Mouse (Mus musculus) left cerebral cortex, adult 9 months (tissue): Measurements from ENCODE around the gene Hacd3.
A peak's percentile ranks its signal among the peaks of the same experiment; 100 is the strongest.
"Not testable (repeated sequence)": the region's sequence is repeated elsewhere in the genome, so short reads cannot be mapped to it uniquely, and the experiment has no call there.

Experiments used
- DNase-seq, 2 experiments: peaks; one replicate each; pipeline ENCODE4 v3.0.0; 2022; ENCODE audit warnings: low spot score in 2 of 2

Hacd3 gene

DNA sequence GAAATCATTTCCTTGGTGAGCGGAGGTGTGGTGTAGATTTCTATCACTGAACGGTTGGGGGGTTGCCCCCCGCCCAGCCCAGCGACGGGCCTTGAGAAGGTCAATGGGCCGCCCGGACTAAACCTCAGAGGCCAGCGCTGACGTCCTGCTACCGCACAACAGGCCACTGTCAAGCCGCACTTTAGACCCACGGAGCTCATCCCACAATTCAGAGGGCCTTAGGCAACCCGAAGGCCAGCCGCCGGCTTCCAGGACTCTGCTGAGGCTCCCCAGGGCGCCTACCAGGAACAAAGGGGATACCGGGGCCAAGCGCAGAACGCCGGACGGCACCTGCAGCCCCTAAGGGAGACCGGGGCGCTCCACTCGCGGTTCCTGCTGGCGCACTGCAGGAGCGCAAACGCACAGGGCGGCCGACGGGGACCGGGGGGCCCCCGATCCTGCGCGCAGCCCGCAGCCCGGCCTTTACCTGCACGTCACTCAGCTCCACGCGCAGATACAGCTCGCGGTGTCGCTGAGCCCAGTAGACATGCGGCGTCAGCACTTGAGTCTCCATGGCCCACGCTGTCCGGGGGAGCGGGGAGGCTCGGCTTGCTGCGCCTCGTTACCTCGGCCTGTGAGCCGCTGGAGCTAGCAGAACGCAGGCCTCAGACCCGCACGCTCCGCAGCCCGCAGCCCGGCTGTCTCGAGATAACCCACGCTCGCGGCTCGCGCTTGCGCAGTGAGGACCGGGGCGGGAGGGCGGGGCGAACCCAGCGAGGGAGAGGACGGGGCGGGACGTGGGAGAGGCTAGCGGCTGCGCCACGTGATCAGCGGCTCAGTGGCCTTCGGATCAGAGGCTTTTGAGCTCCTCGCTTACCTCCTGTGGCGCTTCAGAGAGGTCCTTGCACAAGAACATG, at the start of gene Hacd3:
Gene Hacd3, minus strand, starts transcription at position 703 of the 896 bp plus-strand sequence.
- DNase-seq: peak; percentile 73 to 86

DNA sequence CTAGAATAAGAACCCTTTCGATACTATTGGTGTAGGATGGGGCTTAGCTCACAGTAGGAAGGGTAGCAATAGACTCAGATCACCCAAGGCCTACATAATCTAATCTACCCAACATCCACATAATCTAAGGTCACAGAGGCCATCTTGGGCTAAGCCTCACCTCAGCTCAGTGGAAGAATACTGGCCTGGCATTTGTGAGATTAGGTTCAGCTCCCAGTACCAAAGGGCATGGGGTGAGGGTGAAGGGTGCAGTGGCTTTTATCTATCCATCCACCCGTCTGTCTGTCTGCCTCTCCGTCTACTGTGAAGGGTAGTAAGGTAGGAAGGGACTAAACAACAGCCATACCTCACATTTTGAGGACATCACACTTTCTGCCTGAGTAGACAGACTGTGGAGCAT, 49.1 kb upstream of the Hacd3 start:
- no peak for DNase-seq

DNA sequence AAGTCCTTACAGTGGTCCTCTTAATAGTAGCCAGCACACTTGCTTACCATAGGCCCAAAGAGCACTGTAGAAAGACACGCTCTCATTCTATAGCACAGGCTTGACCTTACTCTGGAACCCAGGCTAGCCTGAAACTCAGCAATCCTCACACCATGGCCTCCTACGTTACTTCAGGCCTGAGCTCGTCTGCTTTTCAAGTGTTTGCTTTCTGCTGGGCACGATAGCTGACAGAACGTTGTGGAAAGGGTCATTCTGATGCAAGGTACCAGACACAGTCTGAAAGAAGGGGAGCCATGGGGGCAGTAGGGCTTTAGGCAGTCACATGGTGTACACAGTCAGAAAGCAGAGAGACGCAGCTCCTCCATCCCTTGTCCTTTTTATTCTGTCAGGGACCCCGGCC, 42.8 kb upstream of the Hacd3 start:
- DNase-seq: no peak

DNA sequence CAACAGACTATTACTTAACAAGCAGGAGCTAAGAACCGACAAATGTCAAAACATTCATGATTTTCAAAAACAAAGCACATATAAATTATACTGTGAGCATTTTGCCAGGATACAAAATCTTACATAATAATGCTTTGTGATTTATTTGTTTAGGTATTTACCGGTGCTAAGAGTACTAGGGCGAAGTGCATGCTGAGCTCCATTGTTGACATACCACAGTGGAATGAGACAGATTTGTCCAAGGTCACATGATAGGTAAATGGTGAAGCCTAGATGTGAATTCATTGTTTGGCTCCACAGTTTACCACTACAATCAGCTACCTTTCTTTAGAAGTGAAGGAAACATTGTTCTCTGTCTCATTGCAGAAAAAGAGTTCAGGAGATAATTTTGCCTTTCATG, 29.5 kb upstream of the Hacd3 start:
- no peak for DNase-seq

DNA sequence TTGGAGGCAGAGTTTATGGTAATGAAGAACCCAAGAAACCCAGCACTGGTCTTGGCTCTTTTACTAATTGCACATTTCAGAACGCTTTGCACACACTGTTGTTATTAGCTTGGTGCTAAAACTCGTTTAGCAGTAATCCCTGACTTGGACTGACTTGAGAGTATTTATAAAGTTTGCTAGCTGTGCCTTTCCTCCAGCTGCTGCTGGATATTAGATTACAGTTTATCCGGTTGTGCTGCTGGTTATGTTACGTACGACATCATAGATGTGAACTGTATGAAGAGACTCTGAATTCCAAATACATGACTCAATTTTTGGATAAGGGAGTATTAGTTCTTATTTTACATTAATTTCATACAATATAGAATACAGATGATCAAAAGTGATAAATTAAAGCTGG, 27.9 kb upstream of the Hacd3 start:
- DNase-seq: no peak

DNA sequence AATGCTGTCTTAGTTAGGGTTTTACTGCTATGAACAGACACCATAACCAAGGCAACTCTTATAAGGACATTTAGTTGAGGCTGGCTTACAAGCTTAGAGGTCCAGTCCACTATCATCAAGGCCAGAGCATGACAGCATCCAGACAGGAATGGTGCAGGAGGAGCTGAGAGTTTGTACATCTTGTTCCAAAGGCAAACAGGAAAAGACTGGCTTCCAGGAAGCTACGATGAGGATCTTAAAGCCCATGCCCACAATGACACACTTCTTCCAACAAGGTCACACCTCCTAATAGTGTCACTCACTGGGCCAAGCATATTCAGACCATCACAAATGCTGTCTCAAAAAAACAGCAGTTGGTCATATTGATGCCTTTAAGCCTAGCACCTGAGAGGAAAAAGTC, 25.5 kb upstream of the Hacd3 start:
- no peak for DNase-seq

DNA sequence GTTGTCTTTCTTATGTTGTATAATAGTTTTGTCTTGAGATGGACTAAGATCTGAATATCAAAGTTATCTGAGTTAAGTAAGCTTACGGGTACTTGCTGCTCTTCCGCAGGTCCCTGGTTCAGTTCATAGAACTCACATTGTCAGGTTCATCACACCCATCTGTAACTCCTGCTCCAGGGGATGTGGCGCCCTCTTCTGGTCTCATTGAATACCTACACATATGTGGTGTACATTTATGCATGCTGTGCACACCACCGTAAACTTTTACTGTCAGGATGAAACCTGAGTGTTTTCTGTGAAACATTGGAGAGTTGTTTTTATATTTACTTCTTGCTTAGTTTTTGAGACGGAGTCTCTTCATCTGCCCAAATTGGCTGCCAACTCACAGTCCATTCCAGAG, 19.9 kb upstream of the Hacd3 start:
- DNase-seq: no peak

DNA sequence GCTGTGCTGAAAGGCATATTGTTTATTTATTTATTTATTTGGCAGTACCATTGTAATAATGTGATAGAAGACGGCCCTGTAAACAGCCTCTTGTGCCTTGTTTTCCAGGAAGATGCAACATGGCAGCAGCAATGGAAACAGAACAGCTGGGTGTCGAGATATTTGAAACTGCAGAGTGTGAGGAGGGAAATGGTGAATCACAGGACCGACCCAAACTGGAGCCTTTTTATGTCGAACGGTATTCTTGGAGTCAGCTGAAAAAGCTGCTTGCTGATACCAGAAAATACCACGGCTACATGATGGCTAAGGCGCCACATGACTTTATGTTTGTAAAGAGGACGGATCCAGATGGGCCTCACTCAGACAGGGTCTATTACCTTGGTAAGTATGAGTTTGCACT, 15.4 kb upstream of the Hacd3 start:
- DNase-seq: no peak

DNA sequence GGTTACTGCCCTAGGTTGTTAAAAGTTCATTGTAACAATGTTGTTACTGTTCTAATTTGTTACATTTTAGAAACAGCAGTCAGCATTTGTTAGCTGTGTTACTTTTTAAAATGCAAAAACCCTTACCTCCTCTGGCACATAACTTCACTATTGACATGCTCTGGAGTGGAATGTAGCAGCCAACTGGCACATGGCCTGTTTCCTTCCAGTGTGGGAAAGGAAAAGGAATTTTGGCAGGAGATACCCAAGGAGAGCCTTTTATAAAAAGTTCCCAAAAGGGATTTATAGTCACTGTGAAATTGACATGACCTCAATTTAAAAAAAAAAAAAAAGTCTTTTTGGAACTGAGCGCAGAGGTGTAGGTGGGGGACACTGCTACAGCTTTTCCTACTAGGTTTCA, 15.0 kb upstream of the Hacd3 start:
- no peak for DNase-seq

DNA sequence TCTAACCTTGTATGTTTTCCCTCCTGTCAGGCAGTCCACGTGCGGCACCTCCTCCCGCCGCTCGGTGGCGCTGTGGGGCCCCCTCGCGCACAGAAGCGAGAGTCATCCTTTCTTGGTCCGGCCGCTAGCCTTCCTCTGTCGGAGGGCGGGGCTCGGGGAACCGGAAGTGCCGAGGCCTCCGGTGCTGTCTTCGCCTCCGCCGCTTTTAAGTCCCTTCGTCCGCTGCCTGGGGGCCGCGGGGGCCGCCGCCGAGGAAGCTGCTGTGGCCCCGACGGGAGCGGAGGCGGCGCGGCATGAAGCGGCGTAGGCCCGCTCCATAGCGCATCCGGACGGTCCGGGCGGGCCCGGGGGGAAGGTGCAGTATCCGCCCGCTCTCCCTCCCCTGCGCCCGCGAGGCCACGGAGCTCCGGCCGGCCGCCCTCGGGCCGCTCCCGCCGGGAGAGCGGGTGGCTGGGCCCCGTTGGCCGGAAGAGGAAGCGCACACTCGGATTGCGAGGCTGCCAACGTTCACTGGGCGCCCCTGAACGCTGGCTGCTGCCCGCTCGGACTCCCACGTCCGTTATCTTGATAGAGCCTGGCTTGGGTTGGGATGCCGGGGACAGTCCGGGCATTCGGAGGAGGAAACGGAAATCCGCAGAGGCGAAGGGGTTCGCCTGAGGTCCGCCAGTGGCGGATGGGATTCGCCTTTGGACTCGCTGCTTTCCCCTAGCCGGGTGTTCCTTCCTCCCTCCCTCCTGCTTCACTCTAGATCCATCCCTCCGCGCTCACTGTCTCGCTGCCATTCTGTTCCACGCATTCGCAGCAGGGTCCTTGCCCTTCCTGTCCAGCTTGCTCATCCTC, 11.0 kb upstream of the Hacd3 start, which contains the start of gene Dpp8:
Gene Dpp8, plus strand, starts transcription at position 146 of the 840 bp plus-strand sequence.
- peak; percentile 73 to 95 for DNase-seq

DNA sequence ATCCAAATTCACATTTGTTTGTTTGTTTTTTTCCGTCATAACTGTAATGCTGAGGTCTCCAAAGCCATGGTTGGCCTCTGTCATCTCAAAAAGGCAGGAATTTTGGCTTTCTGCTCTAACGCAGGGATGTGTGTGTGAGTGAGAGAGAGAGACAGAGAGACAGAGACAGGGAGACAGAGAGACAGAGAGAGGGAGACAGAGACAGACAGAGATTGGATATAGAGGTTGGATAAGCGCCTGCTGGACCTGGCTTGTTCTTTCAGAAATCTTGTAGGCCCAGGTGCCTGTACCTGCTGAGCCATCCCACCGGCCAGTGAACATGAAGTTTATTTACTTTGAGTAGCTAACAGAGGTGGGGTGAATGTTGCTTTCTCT, 10.4 kb upstream of the Hacd3 start:
- DNase-seq: no peak

DNA sequence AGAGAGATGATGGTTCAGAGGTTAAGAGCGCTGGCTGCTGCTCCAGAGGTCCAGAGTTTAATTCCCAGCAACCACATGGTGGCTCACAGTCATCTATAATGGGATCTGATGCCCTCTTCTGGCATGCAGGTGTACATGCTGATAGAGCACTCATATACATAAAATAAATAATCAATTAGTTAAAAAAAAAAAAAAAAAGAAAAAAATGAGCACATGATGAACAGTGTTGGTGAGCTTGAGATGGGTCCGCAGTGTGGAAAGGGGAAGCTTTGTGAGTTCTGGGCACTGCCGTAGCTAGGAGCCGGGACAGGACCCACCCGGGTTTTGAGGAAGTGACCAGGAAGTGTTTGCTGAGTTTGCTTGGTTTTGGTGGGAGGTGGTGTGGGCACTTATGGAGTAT, 9.9 kb upstream of the Hacd3 start:
- not testable (repeated sequence) for DNase-seq

DNA sequence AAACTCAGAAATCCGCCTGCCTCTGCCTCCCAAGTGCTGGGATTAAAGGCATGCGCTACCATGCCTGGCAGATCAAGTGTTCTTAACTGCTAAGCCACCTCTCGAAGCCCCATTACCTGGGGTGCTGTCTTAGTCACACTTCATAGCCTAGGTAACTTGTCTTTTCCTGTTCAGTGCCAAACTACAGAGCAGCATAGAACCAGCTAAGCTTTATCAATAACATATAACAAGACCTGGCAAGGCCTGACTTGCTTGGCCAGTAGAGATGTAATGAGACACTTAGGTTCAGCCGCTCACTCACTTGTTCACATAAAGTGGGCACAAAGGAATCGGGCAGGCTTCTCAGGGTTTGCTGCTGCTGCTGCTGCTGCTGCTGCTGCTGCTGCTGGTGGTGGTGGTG, 6.8 kb upstream of the Hacd3 start:
- DNase-seq: no peak

DNA sequence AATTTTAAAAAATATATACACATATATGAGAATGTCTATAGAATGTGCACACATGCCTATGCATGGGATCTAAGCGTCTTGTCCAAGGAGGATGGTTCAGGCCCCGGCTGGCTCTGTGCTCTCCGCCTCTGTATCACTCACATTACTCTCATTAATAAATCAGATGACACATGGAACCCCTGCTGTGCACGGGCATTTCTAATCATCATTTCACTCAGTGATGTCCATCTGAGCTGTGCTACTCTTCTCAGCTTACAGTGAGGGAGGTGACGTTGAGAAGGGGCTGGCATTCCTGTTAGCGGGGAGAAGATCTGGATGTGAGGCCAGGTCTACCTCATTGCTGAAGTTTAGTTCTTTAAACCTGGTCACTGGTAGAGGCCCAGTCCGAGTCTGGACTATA, 5.7 kb upstream of the Hacd3 start:
- no peak for DNase-seq

DNA sequence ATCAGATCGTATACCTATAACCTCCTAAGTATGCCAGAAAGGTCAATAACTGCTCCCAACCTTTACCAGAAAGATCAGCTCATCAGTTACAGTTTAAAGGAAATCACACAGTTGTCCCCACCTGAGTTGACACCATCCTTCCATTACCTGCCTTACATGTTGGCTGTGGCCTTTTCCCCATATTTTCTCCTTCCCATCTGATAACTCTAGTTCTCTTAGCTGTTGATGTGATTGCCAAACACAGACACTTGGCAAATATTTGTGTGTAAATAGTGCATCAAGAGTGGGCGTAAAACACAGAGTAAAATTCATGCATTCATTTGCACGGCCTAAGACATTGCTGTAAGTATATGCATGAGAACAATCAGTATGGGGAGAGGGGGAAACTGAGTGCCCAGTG, 2.0 kb upstream of the Hacd3 start:
- no peak for DNase-seq

DNA sequence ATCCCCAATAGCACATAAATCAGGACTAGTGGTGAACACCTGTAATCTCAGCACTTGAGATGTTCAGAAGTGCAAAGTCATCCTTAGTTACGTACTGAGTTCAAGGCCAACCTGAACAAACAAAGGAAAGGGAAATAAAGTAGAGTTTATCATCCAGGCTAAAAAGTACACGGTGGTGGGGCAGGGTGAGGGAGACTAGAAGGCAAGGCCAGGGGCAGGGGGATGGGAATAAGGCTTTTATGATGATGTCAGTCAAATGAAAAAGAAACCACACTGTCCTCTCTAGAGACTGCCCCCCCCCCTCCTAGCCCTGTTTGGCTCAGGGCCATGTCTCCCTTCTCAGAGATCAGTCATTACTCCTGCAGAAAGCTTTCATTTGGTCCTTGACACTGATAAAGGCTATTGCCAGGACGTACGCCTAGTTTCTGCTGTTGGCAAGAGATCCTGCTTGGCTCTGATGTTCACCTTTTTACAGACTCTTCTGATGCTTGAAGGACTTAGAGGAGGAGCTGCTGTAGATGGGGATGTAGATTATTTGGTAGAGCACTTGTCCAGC, 1.2 kb upstream of the Hacd3 start:
- no peak for DNase-seq

DNA sequence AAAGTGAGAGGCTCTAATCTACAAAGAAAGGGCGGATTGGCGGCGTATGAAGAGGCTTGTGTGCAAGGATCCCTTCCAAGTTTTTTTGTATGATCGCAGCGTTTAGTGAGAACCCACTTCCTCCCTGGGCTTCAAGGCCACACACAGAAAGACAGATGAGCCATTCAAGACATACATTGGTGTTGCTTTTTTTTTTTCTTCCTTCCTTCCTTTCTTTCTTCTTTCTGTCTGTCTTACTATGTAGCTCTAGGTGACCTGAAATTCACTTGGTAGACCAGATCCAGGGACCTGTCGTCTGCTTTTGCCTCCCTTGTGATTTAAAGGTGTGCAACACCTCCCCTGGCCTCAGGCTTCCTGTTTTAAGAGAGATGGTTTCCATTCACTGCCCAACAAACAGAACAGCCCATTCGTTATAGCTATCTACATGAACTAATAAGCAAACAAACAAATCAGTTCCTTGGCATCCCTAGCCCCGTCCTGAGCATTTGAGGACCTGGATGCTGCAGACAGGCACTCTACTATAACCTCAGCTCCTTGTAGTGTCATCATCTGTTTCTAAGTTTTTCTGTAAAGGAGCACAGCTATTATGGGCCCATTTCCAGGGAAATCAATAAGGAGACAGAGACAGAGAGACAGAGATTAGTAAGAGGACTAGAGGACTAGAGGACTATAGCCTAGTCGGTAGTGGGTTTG, 540 bp upstream of the Hacd3 start:
- DNase-seq: no peak

DNA sequence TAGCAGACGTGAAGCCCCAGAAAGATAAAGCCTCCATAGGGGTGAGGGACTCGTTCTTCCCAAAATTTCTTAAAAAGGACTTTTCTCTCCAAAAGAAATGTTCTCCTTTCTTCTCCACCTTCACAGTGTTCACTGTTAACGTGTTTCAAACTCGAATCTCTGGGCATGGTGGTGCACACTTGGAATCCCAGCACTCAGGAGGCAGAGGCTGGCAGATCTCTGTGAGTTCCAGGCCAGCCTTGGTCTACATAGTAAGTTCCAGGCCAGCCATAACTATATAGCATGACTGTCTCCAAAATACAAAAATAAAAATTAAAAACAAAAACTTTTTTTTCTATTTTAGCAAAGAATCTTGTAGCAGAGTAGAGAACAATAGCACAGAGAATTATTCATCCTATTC, 1.4 kb downstream of the Hacd3 start:
- no peak for DNase-seq

DNA sequence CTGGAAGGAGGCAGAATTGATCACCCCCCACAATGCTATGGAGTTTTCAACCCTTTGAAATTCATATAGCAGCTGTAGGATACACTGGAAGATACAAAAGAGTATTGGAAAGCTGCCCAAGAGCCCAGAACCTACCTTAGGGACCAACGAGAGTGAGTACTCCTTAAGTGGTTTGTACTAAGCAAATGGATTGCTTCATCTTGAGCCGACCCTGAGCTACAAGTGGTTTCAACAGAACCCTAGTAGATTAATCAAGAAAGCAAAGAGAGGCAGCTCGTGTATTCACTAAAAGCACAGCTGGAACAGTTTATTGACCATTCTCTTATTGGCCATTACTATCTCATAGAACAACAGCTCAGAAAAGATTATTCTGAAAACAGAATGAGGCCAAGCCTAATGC, 2.3 kb downstream of the Hacd3 start:
- DNase-seq: no peak

DNA sequence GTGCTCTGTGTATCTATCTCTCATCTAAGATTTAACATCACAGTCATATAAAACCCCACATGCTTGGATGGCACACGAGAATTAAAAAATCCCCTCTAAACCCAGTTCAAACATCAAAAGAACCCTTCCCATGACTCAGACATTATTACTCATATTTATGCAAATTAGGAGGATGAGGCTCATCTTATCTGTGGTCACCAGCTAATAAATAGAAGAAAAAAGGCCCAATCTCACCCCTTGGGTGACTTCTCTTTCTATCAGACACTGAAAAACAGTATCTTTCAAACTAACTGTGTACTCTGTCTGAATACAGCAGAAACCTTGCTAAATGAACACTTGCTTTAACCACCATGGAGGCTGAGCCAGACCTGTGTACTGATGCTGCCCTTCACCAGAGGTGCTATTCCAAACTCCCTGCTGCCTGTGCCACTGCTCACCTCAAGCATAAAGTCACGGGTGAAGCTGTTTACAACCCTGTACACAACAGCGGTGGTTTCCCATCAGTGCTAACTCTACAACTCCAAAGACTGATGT, 2.8 kb downstream of the Hacd3 start:
- no peak for DNase-seq

DNA sequence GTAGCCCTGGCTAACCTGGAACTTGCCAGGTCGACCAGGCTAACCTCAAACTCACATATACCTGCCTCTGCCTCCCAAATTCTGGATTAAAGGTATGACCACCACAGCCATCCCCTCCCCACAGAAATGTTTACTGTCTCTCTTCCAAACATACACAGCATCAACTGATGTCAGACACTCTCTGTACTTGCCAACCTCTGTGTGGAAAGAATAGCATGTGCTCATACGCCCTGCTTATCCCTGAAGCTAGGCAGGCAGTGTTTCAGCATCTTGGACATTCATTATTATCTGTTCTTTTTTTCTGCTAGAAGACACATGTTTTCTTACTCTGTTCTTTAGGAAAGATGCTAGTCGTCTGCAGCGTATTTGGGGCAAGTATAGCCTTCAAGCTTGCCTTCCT, 3.6 kb downstream of the Hacd3 start:
- DNase-seq: no peak
